Mouse (Mus musculus) T-helper 2 cell (primary cell): Measurements from ENCODE around the gene Tgds.
"Not testable (repeated sequence)": the region's sequence is repeated elsewhere in the genome, so short reads cannot be mapped to it uniquely, and the experiment has no call there.

Experiments used
- in situ Hi-C: fragments of 300-600 bp; cut with MboI, MseI; formaldehyde crosslinking; loops from one replicate; pipeline ENCODE4 v1.15.1; 2025; ENCODE audit warnings: high pct_unique_total_duplicates

The Tgds gene

DNA sequence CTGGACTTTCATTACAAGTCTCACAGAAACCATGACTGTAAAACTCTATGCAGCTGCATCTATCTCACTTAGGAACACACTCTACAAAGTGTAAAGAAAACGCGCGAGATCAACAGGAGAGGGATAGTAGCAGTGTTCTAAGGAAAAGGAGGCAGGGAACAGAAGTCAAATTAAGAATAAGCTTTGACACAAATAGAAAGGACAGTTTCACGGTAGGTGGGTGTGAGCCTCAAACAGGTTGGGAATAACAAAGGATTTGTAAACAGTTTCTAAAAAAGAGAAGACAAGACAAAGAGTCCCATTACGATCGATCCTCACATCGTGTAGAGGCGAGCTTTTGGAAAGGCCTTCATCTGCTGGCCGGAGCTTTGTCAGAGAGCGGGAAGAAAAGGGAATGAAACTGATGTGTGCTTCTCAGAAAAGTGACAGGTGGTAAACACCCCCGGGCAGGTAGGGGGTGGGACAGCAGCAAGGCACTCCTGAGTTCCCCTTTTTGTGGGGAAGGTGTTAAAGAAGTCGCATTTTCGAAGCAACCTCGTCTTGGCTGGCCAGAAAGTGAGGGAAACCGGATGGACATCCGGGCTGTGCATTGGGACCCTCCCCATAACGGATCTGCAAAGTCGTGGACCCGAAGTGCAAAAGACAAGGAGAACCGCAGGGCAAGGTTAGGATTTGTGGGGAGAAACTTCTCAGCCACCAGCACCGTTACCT lies 469 bp downstream of the Tgds start:
- in situ Hi-C loops, result no loop called here

DNA sequence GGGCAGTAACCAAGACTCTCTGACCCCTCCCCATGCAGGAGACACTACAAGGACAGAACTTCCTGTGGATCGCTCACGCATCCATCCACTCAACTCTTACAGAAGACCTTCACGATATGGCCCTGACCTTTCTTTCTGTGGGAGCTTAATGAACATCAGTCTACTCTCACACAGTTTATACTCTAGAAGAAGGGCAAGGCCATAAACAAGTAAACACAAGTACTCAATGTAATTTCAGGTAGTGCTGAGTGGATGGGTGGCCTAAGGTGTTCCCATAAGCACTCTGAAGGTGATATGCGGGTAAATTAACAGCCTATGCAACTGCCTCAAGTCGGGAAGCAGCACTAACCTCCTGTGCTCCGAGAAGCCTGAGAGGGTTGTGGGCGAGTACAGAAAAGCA lies 1.1 kb downstream of the Tgds start:
- in situ Hi-C loops, result no loop called here

DNA sequence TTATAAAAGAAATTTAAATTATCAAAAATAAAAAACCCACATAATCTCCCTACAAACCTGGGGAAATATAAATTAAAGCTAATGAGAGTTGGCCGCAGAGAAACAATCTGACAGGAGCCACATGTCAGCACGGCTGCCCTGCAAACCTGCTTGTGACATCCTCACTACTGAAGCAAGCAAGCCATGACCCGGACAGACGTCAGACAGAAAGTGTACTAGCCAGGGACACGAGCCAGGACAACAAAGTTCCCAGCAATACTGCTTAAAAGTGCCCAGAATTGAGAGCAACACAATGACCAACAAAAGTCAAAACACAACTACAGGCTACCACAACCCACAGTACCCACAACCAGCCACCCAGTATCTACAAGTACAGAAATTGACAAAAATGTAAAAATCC lies 6.3 kb downstream of the Tgds start:
- in situ Hi-C loops, result loop anchor here (5.0 kb wide), 1 partner anchor 39 kb away; no protein-coding TSS in a partner anchor

DNA sequence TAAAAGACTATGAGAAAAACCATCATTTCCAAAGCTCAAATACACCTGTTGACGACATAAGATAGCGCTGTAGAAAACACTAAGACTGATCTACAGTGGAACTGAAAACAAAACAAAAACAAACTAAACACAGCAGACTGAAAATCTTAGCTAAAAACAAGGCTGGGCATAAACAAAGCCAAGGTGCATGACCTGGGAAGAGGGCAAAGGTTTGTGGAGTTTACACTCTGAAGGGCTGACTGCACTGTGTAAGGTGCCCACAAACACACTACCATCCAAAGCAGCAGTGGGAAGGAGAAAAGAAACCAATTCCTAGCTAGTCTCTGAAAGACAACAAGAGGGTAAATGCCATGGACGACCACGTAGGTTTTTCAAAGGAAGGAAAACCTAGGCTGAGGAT lies 7.8 kb downstream of the Tgds start:
- in situ Hi-C loops, result loop anchor here (5.0 kb wide), 1 partner anchor 37 kb away; no protein-coding TSS in a partner anchor

DNA sequence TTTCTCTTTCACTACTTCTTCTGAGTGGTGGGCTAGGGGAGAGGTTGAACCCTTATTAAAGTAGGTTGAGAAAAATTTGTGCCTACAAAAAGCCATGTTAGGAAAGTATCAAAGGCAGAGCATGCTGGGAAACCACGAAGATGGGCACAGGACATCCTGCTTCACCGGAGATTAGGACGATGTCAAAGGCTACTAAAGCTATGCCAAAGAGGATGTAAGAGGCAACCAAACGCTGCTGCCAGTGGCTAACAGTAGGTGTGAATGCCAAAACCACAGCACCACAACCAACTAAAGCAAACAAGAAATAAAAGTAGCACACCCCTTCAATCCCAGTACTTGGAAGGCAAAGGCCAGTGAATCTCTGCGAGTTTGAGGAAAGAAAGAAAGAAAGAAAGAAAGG lies 8.4 kb downstream of the Tgds start:
- in situ Hi-C loops, result no loop called here

DNA sequence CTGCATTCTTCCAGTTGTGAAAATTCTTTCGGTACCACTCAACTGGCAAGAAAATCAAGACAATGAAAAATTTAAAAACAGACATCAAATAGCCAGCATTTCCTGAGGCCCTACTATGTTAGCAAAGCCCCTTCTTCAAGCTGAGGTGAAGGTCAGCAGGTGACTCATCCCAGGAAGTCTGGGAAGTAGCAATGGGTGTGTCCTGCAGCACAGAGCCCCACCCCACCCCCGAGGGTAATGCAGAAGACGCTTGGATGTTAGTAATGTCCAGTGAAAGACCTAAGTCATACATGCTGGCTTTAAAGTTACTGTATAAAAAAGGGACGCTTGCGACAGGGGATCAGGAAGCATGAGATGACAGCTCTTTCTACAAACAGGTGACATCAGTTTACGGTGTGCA lies 19.4 kb downstream of the Tgds start:
- in situ Hi-C loops, result no loop called here

DNA sequence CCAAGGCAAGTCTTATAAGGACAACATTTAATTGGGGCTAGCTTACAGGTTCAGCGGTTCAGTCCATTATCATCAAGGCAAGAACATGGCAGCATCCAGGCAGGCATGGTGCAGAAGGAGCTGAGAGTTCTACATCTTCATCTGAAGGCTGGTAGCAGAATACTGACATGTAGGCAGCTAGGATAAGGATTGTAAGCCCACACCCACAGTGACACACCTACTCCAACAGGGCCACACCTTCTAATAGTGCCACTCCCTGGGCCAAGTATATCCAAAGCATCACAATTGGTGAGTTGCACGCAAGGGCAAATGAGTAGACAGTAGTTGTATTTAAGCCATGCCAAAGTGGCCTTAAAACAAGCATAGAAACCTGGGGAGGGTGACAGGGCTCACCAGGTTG lies 25.1 kb downstream of the Tgds start:
- in situ Hi-C loops, result not testable (repeated sequence)

DNA sequence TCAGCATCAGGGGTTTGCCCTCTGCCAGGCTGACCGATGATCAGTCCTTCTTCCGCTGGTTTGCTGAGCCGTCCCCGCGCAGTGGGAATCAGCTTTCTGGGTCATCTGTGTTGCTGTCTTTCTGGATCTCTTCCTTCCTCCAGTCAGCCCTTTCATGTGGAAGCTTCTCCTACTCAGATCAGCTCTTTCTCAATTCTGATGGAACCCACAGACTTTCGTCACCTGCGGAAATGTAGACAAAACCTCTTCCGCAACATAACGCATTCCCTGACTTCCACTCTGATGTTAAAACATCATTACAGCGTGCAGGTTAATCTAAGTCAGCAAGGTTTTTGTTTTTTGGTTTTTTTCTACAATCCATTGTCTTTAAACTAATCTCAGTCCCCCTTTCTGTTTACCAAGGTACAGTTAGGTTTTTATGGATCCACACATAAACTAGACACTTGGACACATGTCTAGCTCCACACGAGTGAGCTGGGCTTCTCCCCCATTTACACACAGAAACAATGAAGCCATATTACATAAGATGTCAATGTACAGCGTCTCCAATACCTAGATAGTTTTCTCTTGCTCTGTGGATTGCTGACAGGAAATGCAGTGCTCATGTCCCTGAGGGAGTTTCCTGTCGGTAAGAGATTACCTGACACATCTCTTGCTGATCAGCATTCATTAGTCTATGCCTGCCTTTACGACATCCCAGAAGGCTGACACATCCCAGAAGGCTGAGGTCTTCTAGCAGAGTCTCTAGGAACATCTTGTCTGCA lies 31.1 kb downstream of the Tgds start:
- in situ Hi-C loops, result no loop called here

DNA sequence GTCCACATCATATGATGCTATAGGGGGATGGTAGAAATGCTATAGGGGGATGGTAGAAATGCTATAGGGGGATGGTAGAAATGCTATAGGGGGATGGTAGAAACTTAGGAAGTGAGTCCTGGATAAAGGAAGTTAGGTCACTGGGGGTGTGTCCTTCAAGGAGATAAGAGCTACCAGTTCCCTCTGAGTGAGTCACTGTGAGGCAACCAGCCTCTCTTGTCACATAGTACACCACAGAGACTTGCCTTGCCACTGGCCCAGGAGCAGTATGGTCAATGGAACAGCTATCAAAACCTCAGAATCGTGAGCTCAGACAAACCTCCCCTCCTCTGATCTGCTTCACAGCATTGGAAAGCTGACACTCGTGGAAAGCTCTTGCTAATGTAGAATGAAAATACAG lies 34.3 kb downstream of the Tgds start:
- in situ Hi-C loops, result no loop called here

DNA sequence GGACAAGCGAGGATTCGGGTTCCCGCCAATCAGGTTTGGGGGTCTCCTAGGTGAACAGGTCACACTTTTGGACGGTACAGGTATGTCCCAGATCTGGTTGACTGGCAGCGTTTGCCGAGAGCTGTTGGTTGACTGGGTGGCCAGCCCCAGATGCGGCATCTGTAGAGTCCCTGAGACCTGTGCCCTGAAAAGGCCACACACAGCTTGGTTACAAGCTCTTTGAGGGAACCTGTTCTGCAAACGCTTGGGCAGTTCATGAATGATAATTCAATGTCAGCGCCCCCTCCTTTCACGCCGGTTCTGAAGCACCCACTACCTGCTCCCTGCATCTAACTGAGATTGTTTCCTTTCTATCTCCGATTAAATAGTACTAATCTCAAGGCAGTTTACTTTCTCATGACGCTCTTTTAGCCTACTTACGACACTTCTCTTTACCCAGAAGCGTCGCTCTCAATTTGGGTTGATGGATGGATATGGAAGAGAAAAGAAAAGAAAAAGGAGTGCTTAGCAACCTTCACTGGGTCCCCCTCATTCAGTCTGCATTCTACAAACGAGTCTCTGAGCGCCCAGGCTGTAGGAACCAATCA lies 42.7 kb downstream of the Tgds start:
- in situ Hi-C loops, result loop anchor here (5.0 kb wide), 1 partner anchor 37 kb away; no protein-coding TSS in a partner anchor

DNA sequence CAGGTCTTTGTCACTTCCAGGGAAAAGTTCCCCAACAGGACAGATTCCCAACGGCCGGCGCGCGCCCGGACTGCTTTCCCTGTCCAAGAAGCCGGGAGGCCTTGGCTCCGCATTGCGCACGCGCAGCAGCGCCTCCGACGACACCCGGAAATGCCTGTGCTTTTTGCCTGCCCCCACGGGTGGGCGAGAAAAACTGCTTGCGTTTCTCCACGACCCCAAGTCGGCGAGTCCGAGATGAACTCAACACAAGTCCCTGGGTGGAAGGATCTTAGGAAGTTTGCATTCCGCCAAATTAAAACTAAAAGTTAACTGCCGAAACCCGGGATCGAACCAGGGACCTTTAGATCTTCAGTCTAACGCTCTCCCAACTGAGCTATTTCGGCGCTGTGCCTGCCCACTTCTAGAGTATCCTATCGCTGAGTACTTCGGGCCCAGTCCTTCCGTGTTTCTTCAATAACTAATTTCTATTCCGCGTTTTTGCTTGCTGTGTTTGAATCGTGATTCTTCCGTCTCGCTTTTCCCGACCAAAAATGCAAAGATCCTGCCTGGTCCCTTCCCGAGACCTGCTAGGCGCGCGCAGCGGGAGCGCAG lies 43.2 kb downstream of the Tgds start:
- in situ Hi-C loops, result loop anchor here (5.0 kb wide), 1 partner anchor 38 kb away; no protein-coding TSS in a partner anchor

DNA sequence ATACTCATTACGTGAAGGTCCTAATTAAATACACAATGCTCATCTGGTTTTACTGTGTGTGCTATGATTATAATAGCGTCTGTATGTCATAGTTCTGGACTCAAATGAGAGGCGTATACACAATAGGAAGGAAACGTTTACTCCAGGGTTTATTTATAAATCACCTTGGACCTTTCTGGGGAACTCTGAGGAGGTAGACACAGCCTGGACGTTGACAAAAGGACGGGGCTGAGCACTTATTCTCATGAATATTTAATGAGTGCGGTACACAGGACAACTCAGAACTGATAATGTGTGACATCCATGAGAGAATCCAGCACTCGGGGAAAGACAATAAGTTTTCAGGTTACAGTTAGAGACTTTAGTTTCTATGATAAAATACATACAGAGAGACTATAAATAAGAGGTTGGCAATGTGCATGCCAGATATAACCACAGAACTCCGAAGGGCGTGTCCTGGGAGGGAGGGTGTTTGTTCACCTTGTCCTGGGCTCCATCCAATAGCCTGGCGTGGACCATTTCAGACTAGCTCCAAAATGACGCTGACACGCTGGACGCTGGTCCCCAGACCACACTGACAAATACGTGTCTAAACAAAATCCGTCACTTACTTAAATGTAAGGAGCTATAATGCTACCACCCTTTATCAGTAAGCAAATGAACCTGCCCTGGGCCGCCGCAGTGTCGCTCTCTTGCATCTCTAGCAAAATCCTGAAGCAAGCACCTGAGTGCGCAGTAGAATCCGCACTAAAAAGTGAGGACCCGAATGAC lies 43.9 kb downstream of the Tgds start:
- in situ Hi-C loops, result loop anchor here (5.0 kb wide), 1 partner anchor 39 kb away; no protein-coding TSS in a partner anchor

DNA sequence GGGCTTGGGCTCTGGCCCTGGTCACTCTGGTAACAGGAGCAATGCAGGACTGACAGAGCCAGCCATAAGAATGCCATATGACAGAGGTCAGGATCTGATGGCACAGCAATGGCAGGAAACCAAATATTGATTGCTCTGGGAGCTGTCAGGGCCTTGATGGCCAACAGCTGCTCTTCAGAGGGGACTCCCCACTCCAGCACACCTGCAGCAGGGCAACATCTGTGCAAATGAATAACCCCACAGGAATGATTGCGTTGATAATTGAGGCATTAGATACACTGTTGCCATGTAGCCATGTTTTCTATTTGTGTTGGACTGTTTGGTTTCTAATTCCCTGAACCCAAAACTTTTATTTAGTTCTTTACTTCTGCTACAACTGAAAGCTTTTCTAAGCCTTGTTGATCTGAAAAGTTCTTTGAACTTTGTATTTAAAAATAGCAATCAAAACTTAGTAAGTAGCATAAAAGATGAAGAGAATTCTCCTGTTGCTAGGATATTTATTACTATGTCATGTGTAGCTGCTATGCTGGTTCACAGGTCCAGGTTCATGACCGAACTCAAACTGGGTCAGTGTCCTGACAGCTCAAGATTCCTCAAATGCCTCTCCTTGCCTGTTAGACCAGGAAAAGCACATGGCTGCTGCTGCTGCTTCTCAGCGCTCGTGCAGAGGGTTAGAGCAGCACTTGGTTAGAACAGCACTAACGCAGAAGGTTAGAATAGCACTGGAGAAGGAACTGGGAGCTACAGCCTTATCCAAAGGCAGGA lies 46.1 kb downstream of the Tgds start:
- in situ Hi-C loops, result loop anchor here (5.0 kb wide), 1 partner anchor 41 kb away; no protein-coding TSS in a partner anchor

DNA sequence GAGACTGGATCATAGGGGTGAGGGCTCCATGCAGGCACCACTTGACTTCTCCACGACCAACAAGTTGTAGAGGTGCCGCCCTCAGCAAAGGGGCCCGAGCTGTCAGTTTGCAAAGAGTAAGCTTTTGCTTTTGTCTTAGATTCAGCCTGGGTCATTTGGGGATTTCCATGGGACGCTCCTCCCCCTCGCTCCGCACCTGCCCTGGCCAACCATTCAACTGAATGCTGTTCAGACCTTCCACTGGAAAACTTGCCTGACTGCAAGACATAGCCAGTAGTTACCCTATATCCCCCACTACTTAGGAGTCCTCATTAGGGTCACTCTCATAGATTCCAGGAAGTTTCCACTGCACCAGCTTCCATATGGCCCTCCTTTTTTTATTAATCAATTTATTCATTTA lies 48.7 kb downstream of the Tgds start:
- in situ Hi-C loops, result no loop called here

DNA sequence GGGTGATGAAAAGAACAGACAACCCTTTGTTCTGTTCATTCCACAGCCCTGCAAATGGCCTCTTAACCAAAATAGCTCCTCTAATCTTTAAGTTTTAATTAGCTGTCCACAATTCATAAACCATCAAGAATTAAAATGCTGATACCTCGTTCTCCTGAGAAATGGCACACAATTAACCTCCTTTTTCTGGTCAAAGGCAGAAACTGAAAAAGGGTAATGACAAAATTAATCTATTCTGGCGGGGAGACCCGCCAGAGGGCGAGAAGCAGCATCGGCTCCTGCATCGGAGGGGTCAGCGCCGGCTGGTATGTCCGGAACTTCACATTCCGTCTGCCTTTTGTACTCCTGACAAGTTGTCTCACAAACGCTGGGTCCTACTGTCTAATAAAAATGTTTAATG lies 51.9 kb downstream of the Tgds start:
- in situ Hi-C loops, result no loop called here

DNA sequence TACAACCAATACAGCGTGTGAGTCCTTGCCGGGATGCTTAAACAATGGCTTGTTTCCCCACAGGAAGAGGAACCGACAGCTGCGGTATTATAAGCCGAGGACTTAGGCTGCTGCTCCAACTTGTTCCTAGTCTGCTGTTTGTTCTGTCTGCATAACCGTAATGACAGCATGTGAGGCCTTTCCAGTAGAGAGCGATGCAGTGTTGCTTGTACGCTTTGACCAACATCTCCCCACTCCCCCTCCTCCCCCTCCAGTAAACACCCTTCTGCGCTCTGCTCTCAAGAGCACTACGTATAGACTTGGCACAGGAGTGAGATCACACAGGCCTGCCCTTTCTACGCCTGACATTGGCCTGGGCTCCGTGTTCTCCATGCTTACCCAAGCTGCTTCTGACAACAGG lies 62.5 kb downstream of the Tgds start:
- in situ Hi-C loops, result no loop called here

DNA sequence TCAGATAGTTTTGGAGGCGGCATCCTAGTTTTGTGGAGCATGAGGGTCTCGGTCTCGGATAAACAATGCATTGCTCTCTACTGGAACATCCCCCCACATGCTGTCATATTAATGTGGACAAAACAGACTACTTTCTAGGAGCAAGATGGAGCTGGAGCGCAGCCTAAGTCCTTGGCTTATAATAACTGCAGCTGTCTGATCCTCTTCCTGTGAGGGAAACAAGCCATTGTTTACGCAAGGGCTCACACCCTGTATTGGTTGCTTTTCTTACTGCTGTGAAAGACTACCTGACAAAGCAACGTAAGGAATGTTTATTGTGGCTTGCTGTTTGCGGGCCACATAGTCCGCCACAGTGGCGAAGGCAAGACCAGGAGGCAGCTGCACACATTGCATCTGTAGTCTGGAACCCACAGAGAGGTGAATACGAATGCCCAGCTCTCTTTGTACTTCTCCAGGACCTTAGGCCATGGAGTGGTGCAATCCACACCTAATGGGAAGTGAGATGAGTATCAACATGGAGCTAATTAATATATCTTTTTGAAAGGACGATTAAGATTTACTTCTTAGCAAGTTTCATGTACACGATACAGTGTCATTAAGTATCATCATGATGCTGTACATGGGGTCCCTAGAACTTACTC lies 63.0 kb downstream of the Tgds start:
- in situ Hi-C loops, result no loop called here
